Mouse (Mus musculus) gastrocnemius, postnatal 36 days (tissue): ENCODE data around the gene Rragb. TPM values are rescaled to one million over a fixed set of nuclear protein-coding genes. Genes with fewer than 3 reads are reported as not detected.
"Not testable (repeated sequence)": the region's sequence is repeated elsewhere in the genome, so short reads cannot be mapped to it uniquely, and the experiment has no call there.

Experiments
- DNase-seq, 2 experiments: peaks; one replicate each; pipeline ENCODE4 v3.0.0; 2022
- intact Hi-C: fragments of 180-260 bp; cut with DNase I; formaldehyde crosslinking; loops from one replicate; pipeline ENCODE4 v1.15.1; 2025
- long read RNA-seq, 2 experiments: library from polyadenylated mRNA; stranded (forward); transcript quantifications; one replicate each; pipeline ENCODE4 v2.0.0; 2021
- total RNA-seq, 2 experiments: library from RNA; stranded (reverse); gene quantifications; 2 replicates each; pipeline ENCODE4 v1.2.3; 2021

Gene Rragb
- 1 to 10 TPM; 1.6 to 3.3 TPM for total RNA-seq
- long read RNA-seq, experiment 1, partial matches to known transcripts: 1 of 4 reads
- long read RNA-seq, experiment 1, other reads (novel, unspliced or antisense): 2 of 4 reads
- long read RNA-seq, experiment 2, partial matches to known transcripts: 0 of 6 reads
- long read RNA-seq, experiment 2, other reads (novel, unspliced or antisense): 5 of 6 reads

DNA sequence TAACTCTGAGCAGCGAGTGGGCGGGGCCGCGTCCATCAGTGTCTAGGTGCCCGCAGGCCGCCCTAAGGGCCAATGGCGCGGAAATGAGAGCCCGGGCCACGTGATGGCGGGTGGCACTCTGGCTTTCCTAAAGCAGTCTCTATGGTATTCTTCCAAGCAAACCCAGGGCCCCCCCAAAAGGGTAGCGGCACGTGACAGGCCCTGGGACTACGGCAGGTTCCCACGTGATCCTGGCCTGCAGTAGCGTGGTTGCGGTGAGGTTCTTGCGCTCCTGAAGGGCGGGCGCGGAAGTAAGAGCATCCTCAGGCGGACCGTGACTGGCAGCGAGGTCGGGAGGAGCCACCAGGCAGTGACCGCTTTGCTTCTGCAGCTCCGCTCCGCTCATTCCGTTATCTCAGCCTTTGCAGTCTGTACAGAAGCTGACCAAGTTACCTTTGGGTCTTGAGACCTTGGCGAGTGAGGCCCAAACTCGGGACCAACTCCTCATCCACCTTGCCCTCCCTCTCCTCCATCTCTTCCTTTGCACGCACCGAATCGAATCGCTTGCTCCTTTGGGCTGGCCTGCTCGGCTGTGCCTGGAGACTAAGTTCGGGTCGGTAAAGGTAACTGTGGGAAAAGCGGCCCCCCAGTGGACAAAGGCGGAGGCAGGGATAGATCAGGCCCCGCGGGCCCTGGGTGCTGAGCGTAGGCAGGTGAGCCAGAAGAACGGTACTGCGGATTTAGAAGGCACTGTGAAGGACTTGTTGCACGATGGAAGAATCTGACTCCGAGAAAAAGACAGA, at the start of gene Rragb:
Gene Rragb, plus strand, starts transcription at position 248 of the 782 bp plus-strand sequence.
- intact Hi-C loops: no loop called here

DNA sequence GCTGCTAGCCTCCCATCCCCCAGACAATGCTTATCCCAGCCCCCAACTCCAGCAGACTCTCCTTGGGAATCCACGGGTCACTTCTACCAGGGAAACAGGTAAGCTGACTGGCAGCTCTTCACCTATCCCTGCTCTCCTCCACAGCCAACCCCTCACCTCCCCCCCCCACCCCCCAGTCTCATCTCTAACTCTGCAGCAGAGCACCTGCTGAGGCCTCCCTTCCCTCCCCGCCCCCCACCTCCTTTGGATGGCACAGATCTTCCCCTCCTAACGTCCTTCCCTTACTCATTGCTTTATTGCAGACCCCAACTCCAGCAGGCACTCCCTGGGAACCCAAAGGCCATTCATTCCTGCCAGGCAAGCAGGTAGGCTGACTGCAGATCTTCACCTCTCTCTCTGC, 21.3 kb upstream of the Rragb start, which contains the start of gene Foxr2:
Gene Foxr2, plus strand, starts transcription at position 301 of the 400 bp plus-strand sequence.
- no peak for DNase-seq
- intact Hi-C loops: no loop called here

More for the DNA sequence above, at the start of gene Rragb:
- DNase-seq: peak; percentile 23 to 25

DNA sequence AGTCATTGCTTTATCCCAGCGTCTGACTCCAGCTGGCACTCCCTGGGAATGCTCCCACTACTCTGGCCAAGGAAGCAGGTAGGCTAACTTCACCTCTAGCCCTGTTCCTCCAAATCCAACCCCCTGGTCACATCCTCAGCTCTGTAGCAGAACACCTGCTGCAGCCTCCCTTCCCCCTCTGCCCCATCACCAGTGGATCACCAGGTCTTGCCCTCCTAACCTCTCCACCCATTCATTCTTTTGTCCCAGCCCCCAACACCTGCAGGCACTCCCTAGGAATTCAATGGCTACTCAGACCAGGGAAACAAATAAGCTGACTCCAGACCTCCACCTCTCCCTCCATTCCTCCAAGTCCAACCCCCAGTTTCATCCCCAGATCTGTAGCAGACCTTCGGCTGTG, 20.8 kb upstream of the Rragb start:
- intact Hi-C loops: no loop called here
- DNase-seq: no peak

DNA sequence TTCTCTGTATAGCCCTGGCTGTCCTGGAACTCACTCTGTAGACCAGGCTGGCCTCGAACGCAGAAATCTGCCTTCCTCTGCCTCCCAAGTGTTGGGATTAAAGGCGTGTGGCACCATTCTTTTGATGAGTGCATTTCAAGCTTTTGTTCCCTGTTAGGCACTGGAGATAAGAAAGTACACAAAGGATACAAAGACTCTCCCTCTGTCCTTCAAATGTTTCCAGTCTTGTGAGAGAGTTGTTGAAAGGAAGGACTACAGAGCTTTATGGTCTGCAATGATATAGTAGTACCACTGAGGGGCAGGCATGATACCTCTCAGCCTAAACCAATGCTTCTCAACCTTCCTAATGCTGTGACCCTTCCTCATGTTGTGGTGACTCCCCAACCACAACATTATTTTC, 2.9 kb downstream of the Rragb start:
- DNase-seq: no peak
- intact Hi-C loops: no loop called here

DNA sequence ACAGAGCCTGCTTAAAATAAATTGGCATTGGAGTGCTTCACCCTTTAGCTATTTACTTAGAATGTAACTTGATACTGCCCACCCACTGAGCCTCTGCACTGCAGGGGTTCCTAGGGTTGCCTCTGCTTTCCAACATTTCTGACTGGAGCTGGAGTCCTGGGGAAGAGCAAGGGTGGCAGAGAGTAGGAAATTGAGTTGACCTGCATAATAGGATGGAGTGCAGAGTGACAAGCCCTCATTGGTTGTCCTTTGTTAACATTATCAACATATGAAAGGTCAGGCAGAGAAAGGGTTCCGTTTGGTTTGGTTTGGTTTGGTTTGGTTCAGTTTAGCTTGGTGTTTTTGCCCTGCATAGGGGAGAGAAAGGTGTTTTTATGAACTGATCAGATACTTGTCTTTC, 12.0 kb downstream of the Rragb start:
- intact Hi-C loops: loop anchor here (10.0 kb wide), 1 partner anchor 213 kb away; no protein-coding TSS in a partner anchor
- DNase-seq: no peak

DNA sequence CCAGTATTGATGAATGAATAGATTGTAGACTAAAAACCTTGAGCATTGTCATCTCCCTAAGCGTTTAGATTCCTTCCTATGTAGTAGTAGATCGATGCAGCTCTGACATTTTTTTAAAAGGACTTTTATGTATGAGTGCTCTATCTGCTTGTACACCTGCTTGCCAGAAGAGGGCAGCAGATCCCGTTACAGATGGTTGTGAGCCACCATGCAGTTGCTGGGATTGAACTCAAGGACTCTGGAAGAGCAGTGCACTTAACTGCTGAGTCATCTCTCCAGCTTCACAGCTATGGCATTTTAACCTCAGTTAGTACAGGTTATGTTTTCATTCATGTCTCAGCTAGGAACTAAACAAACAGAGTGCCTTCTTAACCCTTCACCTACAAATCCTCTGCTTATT, 15.5 kb downstream of the Rragb start:
- DNase-seq: no peak
- intact Hi-C loops: loop anchor here (10.0 kb wide), 1 partner anchor 209 kb away; no protein-coding TSS in a partner anchor

DNA sequence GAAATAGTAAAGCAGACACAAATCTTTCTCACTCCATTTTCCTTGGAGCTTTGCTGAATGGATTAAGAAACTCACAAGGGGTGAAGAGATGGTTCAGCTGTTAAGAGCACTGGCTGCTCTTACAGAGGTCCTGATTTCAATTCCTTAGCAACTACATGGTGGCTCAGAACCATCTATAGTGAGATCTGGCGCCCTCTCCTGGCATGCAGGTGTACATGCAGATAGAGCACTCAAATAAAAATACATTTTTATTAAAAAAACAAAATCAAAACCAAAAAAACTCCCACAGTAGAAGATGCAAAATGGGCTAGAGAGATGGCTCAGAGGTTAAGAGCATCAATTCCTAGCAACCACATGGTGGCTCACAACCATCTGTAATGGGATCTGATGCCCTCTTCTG, 35.0 kb downstream of the Rragb start:
- DNase-seq: no peak

DNA sequence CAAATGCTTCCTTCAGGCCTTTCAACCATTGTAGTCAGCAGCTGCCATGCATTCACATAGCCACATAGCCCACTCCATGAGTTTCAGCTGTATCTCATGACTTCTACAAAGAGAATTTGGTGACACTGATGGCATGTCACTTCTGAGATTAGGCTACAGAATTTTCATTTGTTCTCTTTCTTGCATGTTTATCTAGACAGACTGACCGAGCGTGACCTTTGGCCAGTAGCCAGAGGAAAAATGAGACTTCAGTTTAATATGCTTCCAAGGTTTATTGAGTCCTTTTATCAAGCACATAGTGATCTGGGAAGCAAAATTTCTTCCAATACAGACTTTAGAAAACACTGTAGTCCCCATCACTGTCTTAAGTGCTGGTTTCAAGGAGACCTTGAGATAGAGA, 42.4 kb downstream of the Rragb start:
- no peak for DNase-seq
- intact Hi-C loops: no loop called here

More for the DNA sequence above, 35.0 kb downstream of the Rragb start:
- intact Hi-C loops: no loop called here

DNA sequence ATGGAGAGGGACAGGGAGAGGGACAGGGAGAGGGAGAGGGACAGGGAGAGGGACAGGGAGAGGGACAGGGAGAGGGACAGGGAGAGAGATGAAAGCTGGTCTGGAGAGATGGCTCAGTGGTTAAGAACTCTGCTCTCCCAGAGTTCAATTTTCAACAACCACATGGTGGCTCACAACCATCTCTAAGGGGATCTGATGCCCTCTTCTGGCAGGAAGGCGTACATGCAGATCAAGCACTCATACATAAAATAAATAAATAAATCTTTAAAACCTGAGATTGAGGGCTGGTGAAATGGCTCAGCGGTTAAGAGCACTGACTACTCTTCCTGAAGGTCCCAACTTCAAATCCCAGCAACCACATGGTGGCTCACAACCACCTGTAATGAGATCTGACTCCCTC, 59.4 kb downstream of the Rragb start:
- intact Hi-C loops, DNase-seq: not testable (repeated sequence)

DNA sequence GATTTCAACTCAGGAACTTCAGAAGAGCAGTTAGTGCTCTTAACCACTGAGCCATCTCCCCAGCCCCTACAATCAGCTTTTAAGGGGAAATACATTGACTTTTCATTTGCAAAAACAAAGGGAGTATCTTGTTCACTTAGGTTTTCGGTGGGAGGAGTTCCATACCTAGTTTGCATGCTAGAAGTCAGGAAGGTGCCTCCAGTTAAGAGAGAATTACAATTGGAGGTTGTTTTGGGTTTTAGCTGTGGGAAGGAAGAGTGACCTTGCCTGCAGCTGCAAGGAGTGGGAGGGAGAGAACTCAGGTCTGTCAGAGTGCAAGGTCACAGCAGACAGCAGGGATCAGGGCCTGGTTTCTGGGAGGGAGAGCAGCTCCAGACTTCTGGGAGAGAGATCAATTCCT, 71.3 kb downstream of the Rragb start:
- intact Hi-C loops: no loop called here

More for the DNA sequence above, 71.3 kb downstream of the Rragb start:
- no peak for DNase-seq

Other genes with a start within 250 kb of the Rragb start
- gene Usp51, start 133.5 kb upstream of the Rragb start, total RNA-seq: not detected
- gene Mageh1, start 102.4 kb upstream of the Rragb start, total RNA-seq: 1 to 10 TPM; 4.2 to 4.5 TPM
- gene Foxr2, start 21.2 kb upstream of the Rragb start, total RNA-seq: not detected
- under 1 TPM; 0.15 to 0.28 TPM for gene Klf8, start 97.5 kb downstream of the Rragb start, total RNA-seq